Mouse (Mus musculus) megakaryocyte, embryonic 14.5 days (primary cell): ENCODE data around the gene Chd9.

Experiments used
- FLI1 ChIP-seq: IDR thresholded peaks from 2 replicates; pipeline ENCODE4 v1.6.1; 2012; ENCODE audit warnings: low read length, inconsistent platforms, mixed read lengths
- GATA1 ChIP-seq: IDR thresholded peaks from 3 replicates; pipeline ENCODE4 v1.6.1; 2012; ENCODE audit warnings: mixed read lengths, low read length, inconsistent platforms, borderline replicate concordance

DNA sequence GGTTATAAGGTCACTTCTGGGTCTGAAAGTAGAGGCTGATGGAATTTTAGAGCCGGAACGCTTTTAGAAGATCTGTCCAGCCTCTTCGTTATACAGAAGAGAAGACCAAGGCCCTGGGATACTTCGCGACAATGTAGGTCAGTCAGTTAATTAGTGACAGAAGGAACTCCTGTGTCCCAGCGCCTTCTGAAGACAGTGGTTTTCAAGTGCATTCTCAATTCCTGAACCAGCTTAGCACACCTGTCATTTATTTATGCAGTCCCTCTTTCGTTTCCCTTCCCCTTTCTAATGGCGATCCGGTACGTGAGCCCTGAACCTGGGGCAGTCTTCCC is 79.3 kb downstream of the Chd9 start:
- no peak for TF ChIP-seq GATA1
- no peak for TF ChIP-seq FLI1
